Mouse (Mus musculus): ENCODE data around the gene Bcl2l11. TPM values are rescaled to one million over a fixed set of nuclear protein-coding genes. Genes with fewer than 3 reads are reported as not detected.
"Not testable (repeated sequence)": the region's sequence is repeated elsewhere in the genome, so short reads cannot be mapped to it uniquely, and the experiment has no call there.

Gene Bcl2l11
- polyA plus RNA-seq, 1 experiment, result 22.3 TPM

DNA sequence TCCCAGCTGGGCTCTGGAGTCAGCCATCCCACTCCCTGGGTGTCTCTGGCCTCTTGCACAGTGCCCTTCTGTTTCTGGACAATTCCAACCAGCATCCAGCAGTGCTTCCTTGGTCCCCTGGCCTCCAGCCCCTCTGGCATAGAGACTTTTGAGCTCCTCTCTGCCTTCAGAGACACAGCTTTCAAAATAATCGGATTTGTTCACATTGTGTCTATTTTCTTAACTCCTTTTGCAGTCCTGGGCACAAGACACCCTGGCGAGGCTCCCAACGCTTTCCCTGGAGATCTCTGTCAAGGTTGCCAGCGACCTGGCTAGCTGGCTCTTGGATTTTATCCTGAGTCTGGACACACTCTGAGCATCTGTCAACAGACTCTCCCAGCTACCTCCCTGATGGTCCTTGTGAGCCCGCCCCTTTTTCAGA, 51.4 kb downstream of the Bcl2l11 start:
- no peak overlapping the region for H3K27ac ChIP-seq (ENCODE audit: insufficient read depth, low read length)
- H3K4me3 ChIP-seq (ENCODE audit: insufficient read depth, low read length), result no peak overlapping the region
- no peaks in the 10 kb centered on the region for H3K4me1 ChIP-seq (ENCODE audit: control insufficient read depth, insufficient read depth, low read length)
- TF ChIP-seq POLR2A (IDR thresholded peaks at IDR 0.05; ENCODE audit: low read depth, low read length) (no peak), CTCF (IDR thresholded peaks at IDR 0.05; ENCODE audit: borderline replicate concordance, insufficient read depth, low read length) (no peak)

DNA sequence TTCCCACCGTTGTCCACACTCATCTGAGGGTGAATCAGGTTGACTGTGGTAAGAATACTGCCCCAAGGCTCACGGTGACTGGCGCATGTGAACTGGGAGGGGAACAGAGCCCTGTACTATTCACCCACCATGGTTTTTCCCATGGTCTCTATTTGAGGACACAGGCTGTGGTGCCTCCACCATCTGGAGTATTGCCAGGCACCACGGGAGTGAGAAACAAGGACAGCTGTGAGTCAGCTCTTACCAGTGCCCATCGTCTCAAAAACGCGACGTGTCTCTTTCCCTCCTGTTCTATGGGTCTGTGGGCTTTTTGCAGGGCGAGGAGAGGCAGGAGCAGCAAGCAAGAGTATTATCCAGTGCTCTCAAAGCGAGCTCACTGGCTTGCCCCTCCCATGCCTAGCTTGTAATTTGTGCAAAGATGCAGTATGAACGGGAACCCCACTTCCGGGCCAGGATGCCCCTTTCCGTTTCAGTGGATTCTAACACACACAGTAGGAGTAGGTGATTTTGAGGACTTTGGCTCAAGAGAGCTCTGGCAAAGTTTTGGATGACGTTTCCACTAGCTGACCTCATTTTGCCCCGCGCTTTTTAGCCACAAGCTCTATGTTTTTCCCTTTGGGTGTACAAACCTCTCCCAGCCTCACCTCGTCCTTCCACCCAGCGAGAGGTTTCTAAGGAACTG, 53.4 kb downstream of the Bcl2l11 start:
- no peak overlapping the region for H3K4me3 ChIP-seq (ENCODE audit: insufficient read depth, low read length)
- H3K27ac ChIP-seq (ENCODE audit: insufficient read depth, low read length), result no peak overlapping the region
- no peak for TF ChIP-seq CTCF (IDR thresholded peaks at IDR 0.05; ENCODE audit: borderline replicate concordance, insufficient read depth, low read length)
- no peak for TF ChIP-seq POLR2A (IDR thresholded peaks at IDR 0.05; ENCODE audit: low read depth, low read length)
- H3K4me1 ChIP-seq (ENCODE audit: control insufficient read depth, insufficient read depth, low read length), result no peaks in the 10 kb centered on the region

DNA sequence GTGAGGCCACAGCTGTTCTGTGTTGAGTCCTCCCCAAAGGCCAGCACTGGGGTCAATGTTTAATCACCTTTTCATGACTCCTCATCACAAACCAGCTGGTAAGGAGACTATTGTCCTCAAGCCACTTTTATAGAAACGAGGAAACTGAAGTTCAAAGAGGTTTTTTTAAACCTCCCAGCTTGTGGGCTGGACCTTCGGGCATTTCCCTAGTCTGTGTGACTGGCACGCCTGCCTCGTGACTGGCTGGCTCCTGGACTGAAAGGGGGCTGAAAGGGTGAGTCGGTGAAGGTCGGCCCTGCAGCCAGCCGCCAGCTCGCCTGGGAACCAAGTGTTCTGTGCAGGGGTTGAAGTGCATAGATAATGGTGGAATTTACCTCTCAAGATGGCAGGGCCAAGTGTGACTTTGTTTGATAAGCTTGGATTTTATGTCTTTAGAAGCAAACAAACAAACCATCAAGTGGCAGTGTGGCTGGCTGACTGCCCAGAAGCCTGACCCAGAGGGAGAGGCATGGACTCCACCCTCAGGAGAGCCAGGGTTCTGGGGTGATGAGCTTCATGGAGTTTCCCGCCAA, 54.1 kb downstream of the Bcl2l11 start:
- no peaks in the 10 kb centered on the region for H3K4me1 ChIP-seq (ENCODE audit: control insufficient read depth, insufficient read depth, low read length)
- TF ChIP-seq POLR2A (IDR thresholded peaks at IDR 0.05; ENCODE audit: low read depth, low read length) (no peak), CTCF (IDR thresholded peaks at IDR 0.05; ENCODE audit: borderline replicate concordance, insufficient read depth, low read length) (no peak)
- no peak overlapping the region for H3K27ac ChIP-seq (ENCODE audit: insufficient read depth, low read length)
- H3K4me3 ChIP-seq (ENCODE audit: insufficient read depth, low read length), result no peak overlapping the region

DNA sequence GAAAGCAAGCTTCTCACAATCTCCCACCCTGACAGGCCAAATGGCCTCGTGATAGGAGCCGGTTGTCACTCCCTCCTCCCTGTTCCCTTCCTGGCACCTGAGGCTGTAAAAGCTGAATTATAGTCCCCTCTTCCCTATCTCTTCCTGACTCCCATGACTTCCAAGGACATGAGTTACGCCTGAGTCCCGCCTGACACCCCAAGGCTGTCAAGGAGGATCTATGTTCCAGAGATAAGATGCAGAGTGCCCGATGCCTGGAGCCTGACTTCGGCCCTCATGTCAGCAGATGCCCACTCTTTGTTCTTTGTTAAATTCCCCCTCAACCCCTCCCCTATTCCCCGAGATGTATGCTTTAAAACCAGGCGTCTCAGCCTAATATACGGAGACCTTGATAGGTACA, 56.3 kb downstream of the Bcl2l11 start:
- not testable (repeated sequence) for H3K27ac ChIP-seq (ENCODE audit: insufficient read depth, low read length); H3K4me1 ChIP-seq (ENCODE audit: control insufficient read depth, insufficient read depth, low read length); H3K4me3 ChIP-seq (ENCODE audit: insufficient read depth, low read length)

DNA sequence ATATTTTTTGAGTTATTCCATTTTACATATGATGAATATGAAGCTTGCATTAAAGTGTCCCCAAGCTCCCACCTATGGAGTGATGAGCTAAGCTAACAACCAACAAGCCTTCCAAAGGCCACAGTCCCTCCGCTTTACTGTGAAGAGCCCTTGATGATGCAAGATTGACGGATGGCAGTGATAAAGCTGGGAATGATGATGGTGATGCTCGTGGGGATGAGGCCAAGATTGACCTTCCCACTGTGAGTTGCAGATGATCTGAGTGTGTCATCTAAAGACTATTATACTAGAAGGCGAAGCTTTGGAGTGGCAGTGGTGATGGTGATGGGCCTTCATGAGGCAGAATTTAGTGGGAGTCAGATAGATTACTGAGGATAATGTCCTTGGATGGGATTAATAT, 56.9 kb downstream of the Bcl2l11 start:
- H3K27ac ChIP-seq (ENCODE audit: insufficient read depth, low read length), result no peak overlapping the region
- no peak overlapping the region for H3K4me3 ChIP-seq (ENCODE audit: insufficient read depth, low read length)
- no peak for TF ChIP-seq POLR2A (IDR thresholded peaks at IDR 0.05; ENCODE audit: low read depth, low read length)
- TF ChIP-seq CTCF (IDR thresholded peaks at IDR 0.05; ENCODE audit: borderline replicate concordance, insufficient read depth, low read length), result no peak
- no peaks in the 10 kb centered on the region for H3K4me1 ChIP-seq (ENCODE audit: control insufficient read depth, insufficient read depth, low read length)

DNA sequence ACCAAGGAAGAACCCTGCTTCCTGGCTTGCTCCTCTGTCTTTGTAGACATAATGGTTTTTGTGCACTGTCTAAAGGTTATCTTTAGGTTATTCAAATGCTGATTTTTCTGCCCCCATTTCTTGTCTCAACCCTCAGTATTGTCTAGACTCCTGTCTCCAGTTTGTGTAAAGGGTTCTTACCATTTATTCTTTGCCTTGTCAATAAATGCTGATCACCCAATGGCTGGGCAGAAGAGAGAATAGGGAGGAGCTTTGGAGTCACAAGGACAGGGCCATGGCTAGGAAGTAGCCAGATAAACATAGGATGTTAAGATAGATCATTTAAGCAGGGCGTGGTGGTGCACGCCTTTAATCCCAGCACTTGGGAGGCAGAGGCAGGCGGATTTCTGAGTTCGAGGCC, 57.9 kb downstream of the Bcl2l11 start:
- TF ChIP-seq POLR2A (IDR thresholded peaks at IDR 0.05; ENCODE audit: low read depth, low read length), result no peak
- TF ChIP-seq CTCF (IDR thresholded peaks at IDR 0.05; ENCODE audit: borderline replicate concordance, insufficient read depth, low read length), result no peak
- Histone ChIP-seq H3K4me3 (ENCODE audit: insufficient read depth, low read length) (no peak overlapping the region), H3K27ac (ENCODE audit: insufficient read depth, low read length) (no peak overlapping the region), H3K4me1 (ENCODE audit: control insufficient read depth, insufficient read depth, low read length) (no peaks in the 10 kb centered on the region)

DNA sequence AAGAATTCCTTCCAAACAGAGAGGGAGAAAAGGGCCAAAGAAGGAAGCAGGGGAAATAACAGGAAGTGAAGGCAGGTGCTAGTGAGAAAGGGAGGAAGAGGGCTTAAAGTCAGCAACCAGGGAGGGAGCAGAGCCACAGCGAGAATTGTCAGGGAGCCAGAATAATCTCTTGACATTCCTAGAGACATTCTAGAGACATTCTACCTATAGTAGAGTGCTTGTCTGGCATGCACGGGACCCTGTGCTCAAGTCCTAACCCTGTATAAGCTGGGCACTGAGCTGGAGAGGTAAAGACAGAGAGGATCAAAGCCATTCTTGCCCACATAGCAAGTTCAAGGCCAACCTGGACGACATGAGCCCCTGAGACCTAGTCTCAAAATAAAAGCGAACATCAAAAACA, 60.1 kb downstream of the Bcl2l11 start:
- TF ChIP-seq CTCF (IDR thresholded peaks at IDR 0.05; ENCODE audit: borderline replicate concordance, insufficient read depth, low read length), result no peak
- TF ChIP-seq POLR2A (IDR thresholded peaks at IDR 0.05; ENCODE audit: low read depth, low read length), result no peak
- no peak overlapping the region for H3K27ac ChIP-seq (ENCODE audit: insufficient read depth, low read length)
- H3K4me1 ChIP-seq (ENCODE audit: control insufficient read depth, insufficient read depth, low read length), result peaks cover 5% of the 10 kb centered on the region; the same call in 1 of the 2 replicates
- no peak overlapping the region for H3K4me3 ChIP-seq (ENCODE audit: insufficient read depth, low read length)

DNA sequence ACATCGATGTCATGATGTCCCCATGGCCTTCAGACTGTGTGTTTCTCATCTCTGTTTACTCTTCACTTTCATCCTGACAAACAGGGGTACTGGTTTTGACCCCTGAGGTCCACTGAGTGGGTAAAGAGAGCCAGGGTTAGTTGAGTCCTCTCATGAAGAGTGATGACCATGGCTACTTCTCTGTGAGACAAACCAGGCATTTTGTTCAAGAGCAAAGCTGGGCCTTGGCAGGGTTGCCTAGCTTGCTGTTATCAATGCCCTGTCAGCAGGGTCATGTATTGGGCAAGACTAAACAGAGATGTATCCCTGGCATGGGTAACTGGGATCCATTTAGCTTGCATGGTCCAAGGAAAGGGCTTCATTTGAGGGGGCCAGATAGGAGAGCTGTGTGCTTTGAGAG, 61.4 kb downstream of the Bcl2l11 start:
- no peak for TF ChIP-seq POLR2A (IDR thresholded peaks at IDR 0.05; ENCODE audit: low read depth, low read length)
- TF ChIP-seq CTCF (IDR thresholded peaks at IDR 0.05; ENCODE audit: borderline replicate concordance, insufficient read depth, low read length), result no peak
- no peak overlapping the region for H3K27ac ChIP-seq (ENCODE audit: insufficient read depth, low read length)
- H3K4me1 ChIP-seq (ENCODE audit: control insufficient read depth, insufficient read depth, low read length), result peaks cover 5% of the 10 kb centered on the region; the same call in 1 of the 2 replicates
- no peak overlapping the region for H3K4me3 ChIP-seq (ENCODE audit: insufficient read depth, low read length)

DNA sequence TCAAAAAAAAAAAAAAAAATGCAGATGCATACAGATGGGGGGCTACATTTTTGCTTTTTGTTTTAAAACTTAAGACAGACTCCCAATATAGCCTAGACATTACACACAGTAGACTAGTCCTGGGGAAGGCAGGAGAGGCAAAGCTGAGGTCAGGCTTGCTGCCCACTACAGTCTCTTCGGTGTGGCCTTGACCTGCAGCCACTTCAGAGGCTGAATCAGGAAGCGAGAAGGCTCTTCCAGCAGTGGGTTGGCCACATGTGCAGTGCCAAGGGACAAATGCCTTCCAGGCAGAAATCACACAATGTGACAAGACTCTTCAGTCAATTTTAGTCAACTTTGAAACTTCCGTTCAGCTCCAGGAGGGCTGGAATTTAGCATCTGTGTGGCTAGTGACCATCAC, 62.6 kb downstream of the Bcl2l11 start:
- Histone ChIP-seq H3K27ac (ENCODE audit: insufficient read depth, low read length) (no peak overlapping the region), H3K4me1 (ENCODE audit: control insufficient read depth, insufficient read depth, low read length) (peaks cover 5% of the 10 kb centered on the region; the same call in 1 of the 2 replicates), H3K4me3 (ENCODE audit: insufficient read depth, low read length) (no peak overlapping the region)
- TF ChIP-seq CTCF (IDR thresholded peaks at IDR 0.05; ENCODE audit: borderline replicate concordance, insufficient read depth, low read length), result no peak
- TF ChIP-seq POLR2A (IDR thresholded peaks at IDR 0.05; ENCODE audit: low read depth, low read length), result no peak

DNA sequence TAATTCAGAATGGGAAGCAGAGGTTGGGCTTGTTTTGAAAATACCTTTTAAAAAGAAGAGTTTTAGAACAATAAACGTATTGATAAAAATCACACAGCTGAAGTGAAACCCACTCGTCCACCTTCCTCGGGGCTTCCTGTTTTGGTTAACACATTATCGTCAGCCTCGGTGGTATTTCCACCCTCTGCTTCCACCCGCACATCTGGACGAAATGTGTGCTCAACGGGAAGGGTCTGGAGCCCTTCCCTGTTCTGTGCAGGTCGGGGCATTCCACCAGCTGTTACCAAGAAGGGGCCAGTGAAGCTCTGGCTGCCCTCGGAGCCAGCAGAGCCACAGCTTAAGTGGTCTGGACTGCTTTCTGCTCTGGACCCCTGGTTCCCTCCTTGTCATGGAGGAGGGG, 63.9 kb downstream of the Bcl2l11 start:
- TF ChIP-seq POLR2A (IDR thresholded peaks at IDR 0.05; ENCODE audit: low read depth, low read length) (no peak), CTCF (IDR thresholded peaks at IDR 0.05; ENCODE audit: borderline replicate concordance, insufficient read depth, low read length) (no peak)
- Histone ChIP-seq H3K4me1 (ENCODE audit: control insufficient read depth, insufficient read depth, low read length) (peaks cover 5% of the 10 kb centered on the region; the same call in 1 of the 2 replicates), H3K27ac (ENCODE audit: insufficient read depth, low read length) (no peak overlapping the region), H3K4me3 (ENCODE audit: insufficient read depth, low read length) (no peak overlapping the region)

Data from embryonic fibroblast, embryonic 13.5 days (primary cell).